Mouse (Mus musculus) E14TG2a.4 (cell line): ENCODE data around the gene Serpinb9b.

ENCODE experiments used
- CTCF ChIP-seq: conservative IDR thresholded peaks from 2 replicates; pipeline ENCODE4 v1.5.1; 2014; ENCODE audit warnings: low read length
- POU5F1 ChIP-seq: IDR thresholded peaks from 2 replicates; pipeline ENCODE4 v1.6.1; 2014; ENCODE audit warnings: low read length, borderline replicate concordance

GRCm38 (mm10) chr13:33001341-33001740 lies 25.9 kb upstream of the Serpinb9b start:
- TF ChIP-seq CTCF (no peak), POU5F1 (no peak)
